Mouse (Mus musculus) lung, adult 2 months (tissue): ENCODE measurements at regions not wholly inside any gene's neighbourhood (a gene's known extent, or its start where the extent isn't known, plus 50 kb on each side); places are given as distances from the start of the nearest gene placed in this dataset.

Experiments used
- CTCF ChIP-seq: fragments of 200-500 bp; IDR thresholded peaks from 2 replicates; pipeline ENCODE4 v1.5.1; 2011; ENCODE audit warnings: mild to moderate bottlenecking, low read length, control low read depth; ENCODE audit not compliant: insufficient read depth
- POLR2A ChIP-seq: fragments of 200-500 bp; IDR thresholded peaks from 2 replicates; pipeline ENCODE4 v1.6.1; 2011; ENCODE audit warnings: low read depth, mild to moderate bottlenecking, control low read depth, low read length, borderline replicate concordance; ENCODE audit errors: extremely low read depth

GRCm38 (mm10) chr3:115590716-115591115 lies 124.2 kb downstream of the S1pr1 start:
- TF ChIP-seq CTCF (no peak), POLR2A (no peak)
